Mouse (Mus musculus): ENCODE data around the gene Cd180. TPM values are rescaled to one million over a fixed set of nuclear protein-coding genes. Genes with fewer than 3 reads are reported as not detected.

Cd180 gene
- 0.37 and 0.59 TPM in 2 replicates for polyA plus RNA-seq (2012; rRNA removed)

GRCm38 (mm10) chr13:102693341-102693801 lies at the start of gene Cd180:
Gene Cd180 (plus strand): TSS chr13:102693558.

Data from colon, adult 2 months (tissue).